Mouse (Mus musculus) heart, adult 2 months (tissue): ENCODE results near the gene Gm7534.

ENCODE experiments used
- CTCF ChIP-seq: fragments of 200-600 bp; IDR thresholded peaks from 2 replicates; pipeline ENCODE4 v1.8.1; 2022; ENCODE audit warnings: antibody characterized with exemption, mild to moderate bottlenecking, moderate library complexity
- POLR2A ChIP-seq: fragments of 200-500 bp; IDR thresholded peaks from 2 replicates; pipeline ENCODE4 v1.6.1; 2011; ENCODE audit warnings: mild to moderate bottlenecking, low read depth, low read length, control low read depth; ENCODE audit not compliant: insufficient read depth

- TF ChIP-seq POLR2A (no peak), CTCF (peak; percentile 97)
Observed at GRCm38 (mm10) chr4:134249651-134250050, 46.8 kb upstream of the Gm7534 start.
